Mouse (Mus musculus): ENCODE measurements around the gene Olfr49. TPM values are rescaled to one million over a fixed set of nuclear protein-coding genes. Genes with fewer than 3 reads are reported as not detected.
A peak's percentile ranks its signal among the peaks of the same experiment; 100 is the strongest.

Gene Olfr49
- polyA plus RNA-seq, 1 experiment: not detected

DNA sequence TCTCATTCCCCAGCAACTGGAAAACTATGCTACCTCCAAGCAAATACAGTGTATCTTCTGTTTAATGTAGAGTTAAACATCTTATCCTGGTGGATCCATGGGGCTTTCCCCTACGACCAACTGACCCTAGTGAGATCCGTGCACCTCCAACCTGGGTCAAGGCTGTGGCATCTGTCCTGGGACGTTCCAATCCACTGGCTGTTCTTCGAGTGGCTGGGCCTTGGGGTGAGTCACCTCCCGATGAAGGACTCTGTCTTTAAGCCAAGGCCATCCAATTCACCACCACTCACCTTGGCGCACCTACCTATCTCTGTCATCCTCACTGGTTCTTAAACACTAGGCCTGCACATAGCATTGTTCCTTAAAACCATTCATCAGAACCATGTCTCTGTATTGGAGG, 21.6 kb downstream of the Olfr49 start:
- DNase-seq (ENCODE audit: low read depth in 1 of 2, low spot score in 2 of 2): no peak
- no peak overlapping the region for H3K27ac ChIP-seq (ENCODE audit: insufficient read depth, low read length)
- peaks cover 3% of the 10 kb centered on the region; the same call in 1 of the 2 replicates for H3K4me1 ChIP-seq (ENCODE audit: control insufficient read depth, insufficient read depth, insufficient read length)
- no peaks in the 10 kb centered on the region for H3K27me3 ChIP-seq (ENCODE audit: control insufficient read depth, insufficient read depth, low read length)
- WGBS: 89% methylated on average over 6 of the region's 6 CpGs
- TF ChIP-seq POLR2A (IDR thresholded peaks at IDR 0.05; ENCODE audit: low read depth, low read length) (no peak), CTCF (IDR thresholded peaks at IDR 0.05; ENCODE audit: extremely low read depth, insufficient read depth, insufficient read length, insufficient replicate concordance) (no peak)
- H3K36me3 ChIP-seq (ENCODE audit: control insufficient read depth, insufficient read depth, low read length): no peaks in the 10 kb centered on the region; the same call in 1 of the 2 replicates
- no peak overlapping the region for H3K4me3 ChIP-seq (ENCODE audit: extremely low read depth, insufficient read depth, insufficient read length)

DNA sequence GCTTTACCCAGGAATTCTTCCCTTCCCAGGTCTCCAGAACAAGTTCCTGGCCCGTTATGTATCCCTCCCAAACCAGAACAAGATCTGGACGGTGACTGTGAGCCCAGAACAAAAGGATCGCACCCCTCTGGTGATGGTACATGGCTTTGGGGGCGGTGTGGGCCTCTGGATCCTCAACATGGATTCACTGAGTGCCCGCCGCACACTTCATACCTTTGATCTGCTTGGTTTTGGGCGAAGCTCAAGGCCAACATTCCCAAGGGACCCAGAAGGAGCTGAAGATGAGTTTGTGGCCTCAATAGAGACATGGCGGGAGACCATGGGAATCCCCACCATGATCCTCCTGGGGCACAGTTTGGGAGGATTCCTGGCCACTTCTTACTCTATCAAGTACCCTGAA, 22.1 kb downstream of the Olfr49 start:
- DNase-seq (ENCODE audit: low read depth in 1 of 2, low spot score in 2 of 2): no peak
- WGBS: 87% methylated on average over 8 of the region's 8 CpGs
- no peaks in the 10 kb centered on the region; the same call in 1 of the 2 replicates for H3K36me3 ChIP-seq (ENCODE audit: control insufficient read depth, insufficient read depth, low read length)

DNA sequence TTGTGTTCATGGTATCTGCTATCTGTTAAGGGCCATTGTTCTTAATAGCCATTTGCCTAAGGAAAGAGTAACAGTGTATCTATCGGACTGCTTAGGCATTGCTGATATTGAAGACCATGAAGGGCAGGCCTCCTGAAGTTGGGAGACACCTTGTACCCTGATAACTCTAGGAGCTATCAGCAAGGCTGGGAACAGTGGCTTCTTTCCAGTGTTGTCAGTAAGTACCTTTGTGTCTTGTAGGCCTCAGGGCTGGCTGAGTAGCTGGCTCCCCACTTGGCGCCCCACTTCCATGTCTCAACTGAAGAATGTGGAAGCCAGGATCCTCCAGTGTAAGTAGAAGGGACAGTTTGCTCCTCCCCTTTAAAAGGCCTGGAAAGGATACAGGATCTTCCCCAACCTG, 23.4 kb downstream of the Olfr49 start:
- TF ChIP-seq POLR2A (IDR thresholded peaks at IDR 0.05; ENCODE audit: low read depth, low read length) (no peak), CTCF (IDR thresholded peaks at IDR 0.05; ENCODE audit: extremely low read depth, insufficient read depth, insufficient read length, insufficient replicate concordance) (no peak)
- DNase-seq (ENCODE audit: low read depth in 1 of 2, low spot score in 2 of 2): no peak
- Histone ChIP-seq H3K27me3 (ENCODE audit: control insufficient read depth, insufficient read depth, low read length) (no peaks in the 10 kb centered on the region), H3K27ac (ENCODE audit: insufficient read depth, low read length) (no peak overlapping the region), H3K36me3 (ENCODE audit: control insufficient read depth, insufficient read depth, low read length) (no peaks in the 10 kb centered on the region; the same call in 1 of the 2 replicates), H3K4me3 (ENCODE audit: extremely low read depth, insufficient read depth, insufficient read length) (no peak overlapping the region), H3K4me1 (ENCODE audit: control insufficient read depth, insufficient read depth, insufficient read length) (peaks cover 3% of the 10 kb centered on the region; the same call in 1 of the 2 replicates)
- 99% methylated on average over 2 of the region's 2 CpGs for WGBS

More for the DNA sequence above, 22.1 kb downstream of the Olfr49 start:
- Histone ChIP-seq H3K4me1 (ENCODE audit: control insufficient read depth, insufficient read depth, insufficient read length) (peaks cover 3% of the 10 kb centered on the region; the same call in 1 of the 2 replicates), H3K4me3 (ENCODE audit: extremely low read depth, insufficient read depth, insufficient read length) (no peak overlapping the region), H3K27ac (ENCODE audit: insufficient read depth, low read length) (no peak overlapping the region), H3K27me3 (ENCODE audit: control insufficient read depth, insufficient read depth, low read length) (no peaks in the 10 kb centered on the region)
- TF ChIP-seq POLR2A (IDR thresholded peaks at IDR 0.05; ENCODE audit: low read depth, low read length) (no peak), CTCF (IDR thresholded peaks at IDR 0.05; ENCODE audit: extremely low read depth, insufficient read depth, insufficient read length, insufficient replicate concordance) (no peak)

DNA sequence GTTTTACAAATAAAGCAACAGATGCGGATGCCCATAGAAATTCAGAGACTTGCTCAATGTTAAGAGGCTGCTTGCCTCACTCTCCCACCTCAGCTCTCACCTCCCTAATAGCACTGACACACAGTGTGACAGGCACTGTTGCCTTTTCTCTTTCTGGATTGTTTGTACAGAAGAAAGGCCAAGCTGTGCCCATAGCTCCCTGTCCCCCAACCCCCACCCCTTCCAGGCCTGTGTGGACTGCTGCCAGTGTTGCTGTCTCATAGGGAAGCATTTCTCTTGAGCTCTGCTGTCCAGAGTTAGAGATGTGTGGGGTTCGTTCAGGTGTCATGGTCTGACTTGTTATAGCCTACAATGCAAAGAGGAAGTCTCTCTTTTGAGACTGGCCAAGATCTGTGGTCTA, 24.5 kb downstream of the Olfr49 start:
- DNase-seq (ENCODE audit: low read depth in 1 of 2, low spot score in 2 of 2): no peak
- no peak overlapping the region for H3K4me3 ChIP-seq (ENCODE audit: extremely low read depth, insufficient read depth, insufficient read length)
- 50% methylated on average over 2 of the region's 2 CpGs for WGBS
- peaks cover 3% of the 10 kb centered on the region; the same call in 1 of the 2 replicates for H3K4me1 ChIP-seq (ENCODE audit: control insufficient read depth, insufficient read depth, insufficient read length)
- no peak overlapping the region for H3K27ac ChIP-seq (ENCODE audit: insufficient read depth, low read length)
- TF ChIP-seq POLR2A (IDR thresholded peaks at IDR 0.05; ENCODE audit: low read depth, low read length): no peak
- no peak for TF ChIP-seq CTCF (IDR thresholded peaks at IDR 0.05; ENCODE audit: extremely low read depth, insufficient read depth, insufficient read length, insufficient replicate concordance)
- no peaks in the 10 kb centered on the region for H3K27me3 ChIP-seq (ENCODE audit: control insufficient read depth, insufficient read depth, low read length)
- H3K36me3 ChIP-seq (ENCODE audit: control insufficient read depth, insufficient read depth, low read length): no peaks in the 10 kb centered on the region; the same call in 1 of the 2 replicates

DNA sequence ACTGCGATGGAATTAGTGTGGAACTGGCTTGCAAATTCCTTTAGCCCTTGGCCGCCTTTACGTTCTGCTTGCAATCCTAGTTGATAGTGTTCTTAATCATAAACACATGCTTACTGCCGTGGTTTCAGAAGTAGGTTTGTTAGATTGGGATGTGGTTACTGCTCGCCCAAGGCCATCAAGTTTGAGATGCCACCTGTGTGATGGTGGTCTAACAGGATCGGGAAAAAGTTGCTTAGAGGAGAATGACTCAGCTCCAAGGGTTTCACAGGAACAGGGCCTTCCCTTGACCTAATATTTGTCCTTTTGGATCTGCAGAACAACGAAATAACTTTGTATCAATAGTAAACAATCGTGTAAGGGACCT, 25.0 kb downstream of the Olfr49 start:
- TF ChIP-seq POLR2A (IDR thresholded peaks at IDR 0.05; ENCODE audit: low read depth, low read length) (no peak), CTCF (IDR thresholded peaks at IDR 0.05; ENCODE audit: extremely low read depth, insufficient read depth, insufficient read length, insufficient replicate concordance) (no peak)
- peak overlapping the region; percentile 61 for H3K4me3 ChIP-seq (ENCODE audit: extremely low read depth, insufficient read depth, insufficient read length)
- no peaks in the 10 kb centered on the region; the same call in 1 of the 2 replicates for H3K36me3 ChIP-seq (ENCODE audit: control insufficient read depth, insufficient read depth, low read length)
- H3K4me1 ChIP-seq (ENCODE audit: control insufficient read depth, insufficient read depth, insufficient read length): peaks cover 3% of the 10 kb centered on the region; the same call in 1 of the 2 replicates
- no peak overlapping the region for H3K27ac ChIP-seq (ENCODE audit: insufficient read depth, low read length)
- no peak for DNase-seq (ENCODE audit: low read depth in 1 of 2, low spot score in 2 of 2)
- WGBS: 15% methylated on average over 8 of the region's 8 CpGs
- H3K27me3 ChIP-seq (ENCODE audit: control insufficient read depth, insufficient read depth, low read length): no peaks in the 10 kb centered on the region

GRCm38 (mm10) chr14:54259003-54259721, 25.6 kb downstream of the Olfr49 start:
- peak; percentile 28 to 80 for DNase-seq (ENCODE audit: low read depth in 1 of 2, low spot score in 2 of 2)
- TF ChIP-seq CTCF (IDR thresholded peaks at IDR 0.05; ENCODE audit: extremely low read depth, insufficient read depth, insufficient read length, insufficient replicate concordance): no peak
- 0 out of 2 replicates have a peak, but pooled peaks have one; percentile 12 for TF ChIP-seq POLR2A (IDR thresholded peaks at IDR 0.05; ENCODE audit: low read depth, low read length)
- 1% methylated on average over 35 of the region's 35 CpGs for WGBS

More at GRCm38 (mm10) chr14:54259003-54259721, 25.6 kb downstream of the Olfr49 start:
- Histone ChIP-seq H3K36me3 (ENCODE audit: control insufficient read depth, insufficient read depth, low read length) (no peaks in the 10 kb centered on the region; the same call in 1 of the 2 replicates), H3K27me3 (ENCODE audit: control insufficient read depth, insufficient read depth, low read length) (no peaks in the 10 kb centered on the region), H3K27ac (ENCODE audit: insufficient read depth, low read length) (peak overlapping the region; percentile 19; the same call in 1 of the 2 replicates), H3K4me1 (ENCODE audit: control insufficient read depth, insufficient read depth, insufficient read length) (peaks cover 5% of the 10 kb centered on the region; the same call in 1 of the 2 replicates), H3K4me3 (ENCODE audit: extremely low read depth, insufficient read depth, insufficient read length) (peak overlapping the region; percentile 61)
